Mouse (Mus musculus) brown adipose tissue, adult 24 weeks (tissue): ENCODE data around the gene Ppp2r5c. TPM values are rescaled to one million over a fixed set of nuclear protein-coding genes. Genes with fewer than 3 reads are reported as not detected.

Experiments used
- H3K27ac ChIP-seq: fragments of 200-500 bp; replicated peaks from 2 replicates; pipeline ENCODE4 v1.5.1; 2012; ENCODE audit warnings: low read depth, mild to moderate bottlenecking, low read length
- H3K4me1 ChIP-seq: fragments of 200-500 bp; 2 replicates; pipeline ENCODE4 v1.6.1; 2012; ENCODE audit warnings: low read length, mixed read lengths; ENCODE audit not compliant: control insufficient read depth, insufficient read depth, insufficient read length
- H3K4me3 ChIP-seq: fragments of 200-500 bp; 2 replicates; pipeline ENCODE4 v1.5.1; 2012; ENCODE audit warnings: low read depth, mild to moderate bottlenecking, low read length, moderate library complexity; ENCODE audit not compliant: insufficient read depth
- polyA plus RNA-seq: library from polyadenylated mRNA; stranded (reverse); fragments of >200 nt; gene quantifications from 2 replicates; pipeline ENCODE4 v1.2.4, GENCODE M21; 2012; ENCODE audit not compliant: missing spikeins, insufficient read depth, insufficient read length

The Ppp2r5c gene
- polyA plus RNA-seq, 1 experiment = 64.3 TPM

DNA sequence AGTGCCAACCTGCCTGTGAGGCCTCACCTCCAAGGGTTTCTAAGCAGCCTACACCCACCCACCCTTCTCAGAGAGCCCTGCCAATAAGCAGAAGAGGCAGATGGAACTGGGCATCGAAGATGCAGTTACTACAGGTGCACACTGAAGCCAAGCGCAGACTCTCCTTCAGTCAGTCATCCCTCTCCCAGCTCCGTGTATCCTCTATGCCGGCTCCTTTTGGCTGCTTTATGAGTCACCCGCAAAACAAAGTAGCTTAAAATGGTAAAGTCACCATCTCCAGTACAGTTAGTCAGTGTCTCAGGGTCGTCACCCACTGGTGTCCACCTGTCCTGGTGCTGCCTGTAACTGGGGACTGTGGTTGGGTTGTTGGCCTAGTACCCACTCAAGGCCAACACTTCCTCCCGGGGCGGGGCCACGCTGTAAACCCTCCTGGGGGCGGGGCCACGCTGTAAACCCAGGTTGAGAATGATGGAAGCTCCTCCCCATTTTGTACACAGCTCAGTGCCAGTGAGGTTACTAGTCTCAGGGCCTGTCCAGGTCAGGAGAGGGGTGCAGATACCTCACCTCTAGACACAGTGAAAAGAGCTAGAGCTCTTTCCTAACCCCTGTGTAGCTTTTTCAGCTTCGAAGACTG lies 17.5 kb upstream of the Ppp2r5c start:
- Histone ChIP-seq H3K4me1 (no peaks in the 10 kb centered on the region), H3K4me3 (no peak overlapping the region), H3K27ac (no peak overlapping the region)

DNA sequence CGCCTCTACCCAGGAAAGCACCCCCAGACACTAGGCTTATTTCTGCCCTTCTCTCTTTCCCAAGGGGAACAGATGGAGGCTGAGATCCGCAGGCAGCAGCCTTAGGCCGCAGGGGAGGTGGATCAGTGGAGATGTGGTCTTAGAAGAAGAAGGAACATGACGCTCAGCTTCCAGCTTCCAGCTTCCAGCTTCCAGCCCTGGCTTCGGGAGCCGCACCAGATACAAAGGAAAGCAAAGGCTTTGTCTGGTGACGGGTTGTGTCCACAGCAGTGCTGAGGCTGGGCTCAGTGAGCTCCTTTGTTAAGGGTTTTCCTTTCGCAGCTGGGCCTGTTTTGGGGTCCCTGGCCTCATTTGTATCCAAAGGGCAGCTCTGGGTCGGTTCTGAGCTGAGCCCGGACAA lies 16.9 kb upstream of the Ppp2r5c start:
- H3K4me1 ChIP-seq = no peaks in the 10 kb centered on the region
- H3K4me3 ChIP-seq = no peak overlapping the region
- no peak overlapping the region for H3K27ac ChIP-seq

DNA sequence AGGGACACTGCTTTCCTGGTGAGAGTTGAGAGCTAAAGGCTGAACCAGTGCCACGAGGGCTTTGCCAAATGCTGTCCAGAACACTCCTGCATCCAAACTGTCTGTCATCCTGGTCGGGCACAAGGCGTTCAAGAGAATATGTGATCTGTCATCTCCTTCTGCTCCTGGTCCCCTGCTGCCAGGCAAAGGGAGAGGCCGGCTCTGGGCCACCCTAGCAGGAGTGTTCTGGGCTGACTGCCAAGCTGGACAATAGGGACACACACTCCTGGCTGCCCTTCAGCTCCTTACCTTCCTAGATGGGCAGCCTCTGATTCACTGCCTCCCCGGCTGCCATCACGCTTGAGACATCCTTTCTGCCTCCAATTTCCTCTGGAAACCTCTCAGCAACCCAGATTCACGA lies 15.1 kb upstream of the Ppp2r5c start:
- Histone ChIP-seq H3K4me1 (no peaks in the 10 kb centered on the region), H3K27ac (no peak overlapping the region), H3K4me3 (no peak overlapping the region)

DNA sequence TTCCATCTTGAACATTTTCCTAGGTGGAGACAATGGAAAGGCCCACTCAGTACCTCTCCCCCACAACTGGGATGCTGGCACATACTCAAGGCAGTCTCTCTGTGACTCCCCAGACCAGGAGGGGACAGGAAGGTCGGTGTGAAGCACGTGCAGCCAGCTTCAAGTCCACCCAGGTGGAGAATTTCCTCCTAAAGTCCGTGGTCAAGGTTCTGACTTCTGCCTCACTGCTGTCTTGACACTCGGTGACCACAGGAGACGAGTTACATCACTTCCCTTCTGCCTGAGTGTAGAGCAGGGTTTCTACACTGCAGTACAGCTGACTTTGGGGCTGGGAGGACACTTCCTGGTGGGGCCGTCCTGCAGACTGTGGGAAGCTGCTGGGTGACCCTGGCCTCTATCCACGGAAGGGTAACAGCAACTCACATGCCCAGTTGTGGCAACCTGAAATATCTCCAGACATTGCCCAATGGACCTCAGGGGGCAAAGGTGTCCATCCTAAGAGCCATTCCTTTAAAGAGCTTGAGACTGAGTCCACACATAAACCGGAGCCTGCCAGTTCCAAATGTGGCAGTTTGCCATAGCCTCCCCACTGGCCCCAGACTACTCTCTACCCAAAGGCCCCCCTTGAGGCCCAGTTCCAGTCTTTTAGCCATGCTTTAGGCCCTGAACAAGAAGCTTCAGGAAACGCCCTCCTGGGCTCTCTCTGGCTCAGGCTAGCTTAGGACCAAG lies 10.1 kb upstream of the Ppp2r5c start:
- Histone ChIP-seq H3K27ac (no peak overlapping the region), H3K4me3 (no peak overlapping the region), H3K4me1 (no peaks in the 10 kb centered on the region)

DNA sequence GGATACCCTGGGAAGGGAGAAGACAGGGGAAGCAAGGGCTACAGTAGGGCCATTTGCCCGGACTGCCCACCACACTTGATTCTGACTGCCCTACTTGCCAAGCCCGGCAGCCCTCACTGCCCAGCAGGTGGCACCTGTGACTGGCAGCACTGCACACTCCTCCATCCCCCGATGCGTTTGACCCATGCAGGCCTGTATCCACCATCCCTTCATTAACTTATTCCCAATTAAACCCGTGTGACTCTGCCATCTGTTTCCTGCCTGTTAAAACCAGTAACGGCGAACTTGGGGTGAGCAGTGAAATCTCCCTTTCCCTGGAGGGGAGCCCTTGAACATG lies 9.6 kb upstream of the Ppp2r5c start:
- H3K4me3 ChIP-seq = no peak overlapping the region
- H3K4me1 ChIP-seq = no peaks in the 10 kb centered on the region
- no peak overlapping the region for H3K27ac ChIP-seq

DNA sequence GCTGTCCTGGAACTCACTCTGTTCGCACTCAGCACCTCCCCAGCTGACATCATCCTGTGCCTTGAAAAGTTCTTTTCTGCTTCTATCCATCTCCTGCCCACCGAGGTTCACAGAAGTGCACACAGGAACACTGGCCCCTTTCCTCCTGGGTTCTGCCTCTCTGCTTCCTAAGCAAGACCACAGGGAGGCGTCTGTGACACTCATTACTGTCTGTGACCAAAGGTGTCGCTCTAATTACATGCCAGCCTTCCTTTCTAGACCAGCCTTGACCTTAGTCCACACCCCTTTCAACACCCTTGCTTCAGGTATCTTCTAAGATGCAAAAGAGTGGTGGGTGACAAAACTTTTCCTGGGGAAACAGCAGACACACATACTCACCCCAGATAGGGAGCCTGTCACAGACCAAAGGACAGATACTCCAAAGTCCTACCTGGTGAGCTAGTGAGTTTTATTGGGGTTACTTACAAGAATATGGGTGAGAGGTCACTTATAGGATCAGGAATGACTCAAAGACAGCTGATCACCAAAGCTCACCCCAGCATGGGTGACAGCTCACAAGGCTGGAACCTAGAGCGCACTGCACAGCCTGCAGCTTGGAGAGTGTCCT lies 8.4 kb upstream of the Ppp2r5c start:
- H3K27ac ChIP-seq = no peak overlapping the region
- no peak overlapping the region for H3K4me3 ChIP-seq
- H3K4me1 ChIP-seq = no peaks in the 10 kb centered on the region

DNA sequence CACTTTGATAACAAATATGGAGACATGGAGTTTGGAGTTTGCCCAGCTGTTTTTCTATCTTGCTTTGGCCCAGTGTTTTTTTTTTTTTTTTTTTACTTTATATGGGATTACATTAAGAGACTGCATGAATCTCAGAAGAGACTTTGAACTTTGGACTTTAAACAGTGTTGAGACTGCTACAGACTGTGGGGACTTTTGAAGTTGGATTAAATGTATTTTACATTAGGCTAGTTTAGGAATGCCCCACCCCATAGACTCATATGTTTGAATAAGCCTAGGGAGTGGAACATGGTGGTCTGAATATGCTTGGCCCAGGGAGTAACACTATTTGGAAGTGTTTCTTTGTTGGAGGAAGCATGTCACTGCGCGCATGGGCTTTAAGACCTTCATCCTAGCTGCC lies 4.7 kb upstream of the Ppp2r5c start:
- H3K27ac ChIP-seq = no peak overlapping the region
- H3K4me1 ChIP-seq = no peaks in the 10 kb centered on the region
- H3K4me3 ChIP-seq = no peak overlapping the region

DNA sequence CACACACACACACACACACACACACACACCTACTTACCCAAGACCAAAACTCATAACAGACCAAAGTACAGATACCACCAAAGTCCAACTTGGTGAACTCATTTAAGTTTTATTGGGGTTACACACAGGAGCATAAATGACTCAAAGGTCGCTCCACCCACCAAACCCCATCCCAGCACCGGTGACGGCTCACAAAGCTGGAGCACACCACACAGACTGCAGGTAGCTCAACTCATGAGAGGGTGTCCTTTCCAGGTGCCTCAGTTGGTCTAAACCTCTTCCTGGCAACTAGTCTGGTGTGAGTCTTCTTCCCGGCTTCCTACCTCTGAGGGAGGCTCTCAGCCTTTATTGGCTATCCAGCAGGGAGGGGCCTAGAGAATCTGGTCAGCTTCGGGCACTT lies 2.4 kb upstream of the Ppp2r5c start:
- Histone ChIP-seq H3K27ac (no peak overlapping the region), H3K4me1 (no peaks in the 10 kb centered on the region), H3K4me3 (no peak overlapping the region)

DNA sequence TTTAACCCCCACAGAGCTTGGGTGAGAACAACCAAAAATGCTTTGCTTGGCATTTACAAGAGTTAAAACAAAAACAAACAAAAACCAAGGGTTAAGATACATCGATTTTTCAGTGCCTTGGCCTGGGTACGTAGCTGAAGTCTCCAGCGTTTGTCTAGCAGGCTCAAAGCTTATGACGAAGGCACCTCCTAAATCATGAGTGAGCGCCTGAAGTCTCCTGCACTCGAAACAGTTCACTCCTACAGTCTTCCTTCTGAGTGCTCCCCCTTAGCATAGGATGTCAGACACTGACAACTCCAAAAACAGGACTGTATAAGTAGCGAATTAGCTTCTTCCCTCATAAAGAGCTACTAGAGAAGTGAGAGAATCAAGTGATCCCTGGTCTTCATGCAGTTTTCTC lies 1.1 kb upstream of the Ppp2r5c start:
- Histone ChIP-seq H3K4me1 (no peaks in the 10 kb centered on the region), H3K4me3 (peak overlapping the region; percentile 98), H3K27ac (0 out of 2 replicates have a peak overlapping the region, but pooled peaks have one; percentile 12)

DNA sequence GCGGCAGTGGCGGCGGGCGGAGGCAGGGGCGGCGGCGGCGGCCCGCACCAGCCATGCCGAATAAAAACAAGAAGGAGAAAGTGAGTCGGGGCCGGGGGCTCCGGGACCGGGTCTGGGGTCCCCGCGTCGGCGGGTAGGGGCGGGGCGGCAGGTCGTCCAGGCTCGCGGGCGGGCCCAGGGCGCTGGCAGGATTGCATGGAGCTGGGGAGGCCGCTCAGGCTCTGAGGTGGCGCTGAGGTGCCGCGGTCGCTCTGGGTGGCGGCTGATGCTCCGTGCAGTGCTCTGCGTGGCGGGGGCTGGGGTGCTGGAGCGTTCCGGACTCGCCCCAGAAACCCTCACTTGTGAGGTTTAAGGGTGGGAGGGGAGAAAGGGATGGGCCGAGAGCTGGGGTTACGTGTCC lies 386 bp downstream of the Ppp2r5c start:
- Histone ChIP-seq H3K4me3 (peak overlapping the region; percentile 64), H3K4me1 (no peaks in the 10 kb centered on the region), H3K27ac (no peak overlapping the region)

DNA sequence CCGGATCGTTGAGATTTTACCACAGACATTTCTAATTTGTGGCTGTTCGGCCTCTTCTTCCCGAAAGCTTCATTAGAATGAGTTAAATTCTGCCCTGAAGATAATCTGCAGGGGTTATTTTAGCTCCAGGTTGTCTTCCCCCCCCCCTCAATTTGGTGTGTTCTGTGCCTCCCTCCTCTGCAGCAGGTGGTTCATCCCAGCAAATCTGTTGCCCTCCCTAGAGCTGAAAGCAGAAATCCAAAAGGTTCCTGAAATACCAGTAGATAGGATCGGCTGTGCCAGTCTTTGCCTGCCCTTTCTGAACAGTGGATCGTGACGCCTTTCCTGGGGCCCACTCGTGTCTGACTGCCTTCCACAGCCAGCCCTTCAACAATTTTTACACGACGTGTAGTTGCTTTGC lies 1.8 kb downstream of the Ppp2r5c start:
- no peaks in the 10 kb centered on the region for H3K4me1 ChIP-seq
- H3K27ac ChIP-seq = no peak overlapping the region
- H3K4me3 ChIP-seq = no peak overlapping the region

DNA sequence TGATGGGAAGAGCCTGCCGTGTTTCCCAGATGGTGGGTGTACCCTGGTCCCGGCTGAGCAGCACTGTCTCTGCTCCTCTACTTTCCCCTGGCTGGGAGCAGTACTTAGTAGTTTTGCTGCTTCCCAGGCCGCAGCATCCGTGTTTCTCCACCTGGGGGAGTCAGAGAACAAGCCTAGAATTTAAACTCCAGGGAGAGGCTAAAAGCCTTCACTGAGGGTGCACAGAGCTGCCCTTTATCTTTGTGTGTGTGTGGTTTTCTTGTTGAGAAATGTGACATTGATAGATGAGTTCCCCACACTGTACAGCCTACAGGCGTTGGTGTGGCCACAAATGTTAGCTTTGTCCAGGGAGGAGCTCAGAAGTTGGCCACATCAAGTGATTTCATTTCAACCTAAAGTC lies 7.3 kb downstream of the Ppp2r5c start:
- H3K4me3 ChIP-seq = no peak overlapping the region
- H3K4me1 ChIP-seq = no peaks in the 10 kb centered on the region
- H3K27ac ChIP-seq = no peak overlapping the region

DNA sequence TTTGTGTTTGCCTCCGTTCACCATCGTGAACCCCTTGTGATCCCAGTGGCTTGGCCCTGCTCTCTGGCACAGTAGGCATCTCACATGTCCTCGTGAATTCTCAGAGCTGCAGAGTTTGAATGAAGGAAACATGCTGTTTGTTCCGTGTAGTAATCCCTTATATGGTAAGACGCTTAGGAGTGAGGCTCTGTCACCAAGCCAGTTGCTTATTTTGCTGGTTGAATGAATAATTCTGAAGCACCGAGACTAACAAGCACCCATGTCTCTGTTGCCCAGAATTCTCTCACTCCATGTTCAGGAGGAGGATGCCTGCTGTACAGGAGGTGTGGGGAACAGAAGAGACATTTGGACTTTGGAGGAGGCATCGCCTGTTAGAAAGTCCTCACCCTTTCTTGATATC lies 9.1 kb downstream of the Ppp2r5c start:
- H3K4me1 ChIP-seq = peaks cover 8% of the 10 kb centered on the region
- no peak overlapping the region for H3K4me3 ChIP-seq
- no peak overlapping the region for H3K27ac ChIP-seq

DNA sequence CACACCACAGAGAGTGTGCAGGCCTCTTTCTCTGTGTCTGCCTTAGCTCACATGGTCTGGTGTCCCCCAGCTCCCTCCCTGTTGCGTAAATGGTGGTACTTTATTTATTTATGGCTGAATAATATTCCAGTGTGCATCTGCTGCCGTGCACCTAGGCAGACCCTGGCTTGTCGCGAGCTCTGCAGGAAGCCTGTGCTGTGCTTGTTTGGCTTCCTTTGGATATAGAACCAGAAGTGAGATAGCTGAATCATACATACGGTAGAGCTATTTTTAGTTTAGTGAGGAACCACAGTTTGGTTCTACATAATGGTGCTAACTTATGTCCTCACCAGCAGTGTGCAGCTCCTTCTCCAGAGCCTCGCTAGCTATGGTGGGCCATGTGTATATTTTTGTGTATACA lies 11.7 kb downstream of the Ppp2r5c start:
- no peak overlapping the region for H3K4me3 ChIP-seq
- peaks cover 8% of the 10 kb centered on the region for H3K4me1 ChIP-seq
- H3K27ac ChIP-seq = 0 out of 2 replicates have a peak overlapping the region, but pooled peaks have one; percentile 23

DNA sequence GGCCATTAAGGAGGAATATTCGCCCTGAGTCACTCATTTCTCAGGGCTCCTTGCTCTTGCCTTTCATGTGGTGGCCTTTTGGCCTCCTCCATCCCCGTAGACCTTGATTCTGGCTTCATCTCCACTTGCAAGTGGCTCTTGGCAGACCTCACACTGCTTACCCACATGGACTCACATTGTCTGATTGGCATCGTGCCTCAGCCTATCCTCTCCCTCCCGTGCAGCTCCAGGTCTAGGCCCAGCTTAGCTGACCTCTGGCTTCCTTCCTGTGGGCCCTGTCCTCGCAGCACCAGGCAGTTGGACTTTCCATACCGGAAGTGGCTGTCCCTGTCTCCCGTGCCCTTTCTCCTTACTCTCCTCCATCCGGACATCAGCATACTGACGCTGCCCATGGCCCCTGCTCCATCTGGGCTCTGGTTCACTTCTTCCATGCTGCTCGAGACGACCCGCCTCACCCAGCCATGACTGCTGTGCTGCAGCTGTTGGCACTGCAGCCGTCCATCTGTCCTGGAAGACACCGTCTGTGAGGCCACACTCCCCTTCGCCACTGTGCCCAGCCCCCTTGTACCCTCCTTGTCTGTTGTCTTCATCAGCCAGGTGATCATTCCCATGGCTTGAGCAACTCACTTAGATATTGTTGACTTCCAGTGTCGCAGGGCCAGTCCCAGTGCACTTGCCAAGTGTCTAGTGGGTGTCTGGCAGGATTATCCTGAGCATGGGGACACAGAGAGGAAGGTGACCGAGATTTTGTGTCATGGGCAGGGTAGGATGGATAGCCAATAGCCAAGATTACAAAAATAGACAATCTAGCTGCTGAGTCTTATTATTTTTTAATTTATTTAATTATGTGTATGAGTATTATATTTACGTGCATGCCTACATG lies 13.7 kb downstream of the Ppp2r5c start:
- H3K4me3 ChIP-seq = no peak overlapping the region
- H3K4me1 ChIP-seq = peaks cover 8% of the 10 kb centered on the region
- peak overlapping the region; percentile 32 for H3K27ac ChIP-seq
